Mouse (Mus musculus) bone marrow macrophage, adult 2 months (primary cell): ENCODE measurements around the gene Erc2.

Experiments used
- CTCF ChIP-seq: IDR thresholded peaks from 2 replicates; pipeline ENCODE4 v1.5.1; 2012; ENCODE audit warnings: low read depth, mild to moderate bottlenecking, low read length, moderate library complexity
- POLR2A ChIP-seq: IDR thresholded peaks from 2 replicates; pipeline ENCODE4 v1.6.1; 2012; ENCODE audit warnings: mild to moderate bottlenecking, low read depth, low read length, borderline replicate concordance

GRCm38 (mm10) chr14:27669939-27670338, 47.7 kb downstream of the Erc2 start:
- TF ChIP-seq CTCF (no peak), POLR2A (no peak)
